Mouse (Mus musculus): ENCODE data around the gene Dock4. TPM values are rescaled to one million over a fixed set of nuclear protein-coding genes. Genes with fewer than 3 reads are reported as not detected.

The Dock4 gene
- polyA plus RNA-seq, 1 experiment from 2014 or later: 1.8 TPM

GRCm38 (mm10) chr12:40580351-40580750 is 134.6 kb downstream of the Dock4 start:
- no peak for TF ChIP-seq CTCF (IDR thresholded peaks at IDR 0.05; ENCODE audit: low read depth)
- 17% methylated on average over 2 of the region's 2 CpGs for WGBS
- no peaks in the 10 kb centered on the region for H3K36me3 ChIP-seq (ENCODE audit: control insufficient read depth, insufficient read depth)
- no peaks in the 10 kb centered on the region for H3K27me3 ChIP-seq (replicated peaks; ENCODE audit: control insufficient read depth, insufficient read depth, low read length)
- H3K4me2 ChIP-seq (replicated peaks; ENCODE audit: low read depth): no peak overlapping the region
- no peak overlapping the region for H3K9ac ChIP-seq (ENCODE audit: low read depth, low read length)
- H3K4me3 ChIP-seq (ENCODE audit: low read depth, low read length): no peak overlapping the region
- H3K4me1 ChIP-seq (replicated peaks; ENCODE audit: control insufficient read depth, insufficient read depth, low read length): no peaks in the 10 kb centered on the region
- H3K27ac ChIP-seq (ENCODE audit: low read depth, low read length): no peak overlapping the region
- H3K9me3 ChIP-seq (ENCODE audit: control insufficient read depth): no peaks in the 10 kb centered on the region
- ATAC-seq: peak; percentile 36; the same call in 1 of the 2 replicates

- Histone ChIP-seq H3K4me1 (replicated peaks; ENCODE audit: control insufficient read depth, insufficient read depth, low read length) (no peaks in the 10 kb centered on the region), H3K27ac (ENCODE audit: low read depth, low read length) (no peak overlapping the region), H3K9ac (ENCODE audit: low read depth, low read length) (no peak overlapping the region), H3K9me3 (ENCODE audit: control insufficient read depth) (no peaks in the 10 kb centered on the region), H3K4me3 (ENCODE audit: low read depth, low read length) (no peak overlapping the region), H3K36me3 (ENCODE audit: control insufficient read depth, insufficient read depth) (no peaks in the 10 kb centered on the region), H3K27me3 (replicated peaks; ENCODE audit: control insufficient read depth, insufficient read depth, low read length) (no peaks in the 10 kb centered on the region), H3K4me2 (replicated peaks; ENCODE audit: low read depth) (no peak overlapping the region)
- WGBS: 62% methylated on average over 3 of the region's 3 CpGs
- TF ChIP-seq CTCF (IDR thresholded peaks at IDR 0.05; ENCODE audit: low read depth): no peak
- no peak for ATAC-seq
These were observed 135.3 kb downstream of the Dock4 start for GRCm38 (mm10) chr12:40581037-40581436.

- Histone ChIP-seq H3K4me3 (ENCODE audit: low read depth, low read length) (no peak overlapping the region), H3K9me3 (ENCODE audit: control insufficient read depth) (no peaks in the 10 kb centered on the region), H3K9ac (ENCODE audit: low read depth, low read length) (no peak overlapping the region), H3K4me1 (replicated peaks; ENCODE audit: control insufficient read depth, insufficient read depth, low read length) (no peaks in the 10 kb centered on the region), H3K36me3 (ENCODE audit: control insufficient read depth, insufficient read depth) (no peaks in the 10 kb centered on the region), H3K27me3 (replicated peaks; ENCODE audit: control insufficient read depth, insufficient read depth, low read length) (no peaks in the 10 kb centered on the region), H3K27ac (ENCODE audit: low read depth, low read length) (no peak overlapping the region), H3K4me2 (replicated peaks; ENCODE audit: low read depth) (no peak overlapping the region)
- ATAC-seq: no peak
- WGBS: 88% methylated on average over 5 of the region's 5 CpGs
- TF ChIP-seq CTCF (IDR thresholded peaks at IDR 0.05; ENCODE audit: low read depth): no peak
These were observed 136.3 kb downstream of the Dock4 start for GRCm38 (mm10) chr12:40582059-40582458.

- Histone ChIP-seq H3K36me3 (ENCODE audit: control insufficient read depth, insufficient read depth) (no peaks in the 10 kb centered on the region), H3K9me3 (ENCODE audit: control insufficient read depth) (no peaks in the 10 kb centered on the region), H3K27ac (ENCODE audit: low read depth, low read length) (no peak overlapping the region), H3K4me2 (replicated peaks; ENCODE audit: low read depth) (no peak overlapping the region), H3K27me3 (replicated peaks; ENCODE audit: control insufficient read depth, insufficient read depth, low read length) (no peaks in the 10 kb centered on the region), H3K9ac (ENCODE audit: low read depth, low read length) (no peak overlapping the region), H3K4me3 (ENCODE audit: low read depth, low read length) (no peak overlapping the region), H3K4me1 (replicated peaks; ENCODE audit: control insufficient read depth, insufficient read depth, low read length) (no peaks in the 10 kb centered on the region)
- no peak for ATAC-seq
- 78% methylated on average over 7 of the region's 7 CpGs for WGBS
- TF ChIP-seq CTCF (IDR thresholded peaks at IDR 0.05; ENCODE audit: low read depth): no peak
These were observed 139.0 kb downstream of the Dock4 start for GRCm38 (mm10) chr12:40584526-40585289.

GRCm38 (mm10) chr12:40585456-40586141 is 139.8 kb downstream of the Dock4 start:
- H3K4me2 ChIP-seq (replicated peaks; ENCODE audit: low read depth): no peak overlapping the region
- H3K27ac ChIP-seq (ENCODE audit: low read depth, low read length): no peak overlapping the region
- TF ChIP-seq CTCF (IDR thresholded peaks at IDR 0.05; ENCODE audit: low read depth): no peak
- ATAC-seq: no peak
- no peak overlapping the region for H3K4me3 ChIP-seq (ENCODE audit: low read depth, low read length)
- no peaks in the 10 kb centered on the region for H3K27me3 ChIP-seq (replicated peaks; ENCODE audit: control insufficient read depth, insufficient read depth, low read length)
- no peaks in the 10 kb centered on the region for H3K4me1 ChIP-seq (replicated peaks; ENCODE audit: control insufficient read depth, insufficient read depth, low read length)
- H3K36me3 ChIP-seq (ENCODE audit: control insufficient read depth, insufficient read depth): no peaks in the 10 kb centered on the region
- WGBS: 87% methylated on average over 4 of the region's 4 CpGs
- H3K9me3 ChIP-seq (ENCODE audit: control insufficient read depth): no peaks in the 10 kb centered on the region
- no peak overlapping the region for H3K9ac ChIP-seq (ENCODE audit: low read depth, low read length)

GRCm38 (mm10) chr12:40594161-40594560 is 148.4 kb downstream of the Dock4 start:
- Histone ChIP-seq H3K9ac (ENCODE audit: low read depth, low read length) (no peak overlapping the region), H3K4me1 (replicated peaks; ENCODE audit: control insufficient read depth, insufficient read depth, low read length) (no peaks in the 10 kb centered on the region), H3K9me3 (ENCODE audit: control insufficient read depth) (no peaks in the 10 kb centered on the region), H3K27me3 (replicated peaks; ENCODE audit: control insufficient read depth, insufficient read depth, low read length) (no peaks in the 10 kb centered on the region), H3K4me2 (replicated peaks; ENCODE audit: low read depth) (no peak overlapping the region), H3K4me3 (ENCODE audit: low read depth, low read length) (no peak overlapping the region), H3K27ac (ENCODE audit: low read depth, low read length) (no peak overlapping the region), H3K36me3 (ENCODE audit: control insufficient read depth, insufficient read depth) (no peaks in the 10 kb centered on the region)
- no peak for ATAC-seq
- no peak for TF ChIP-seq CTCF (IDR thresholded peaks at IDR 0.05; ENCODE audit: low read depth)
- 85% methylated on average over 4 of the region's 4 CpGs for WGBS
